Mouse (Mus musculus): Measurements from ENCODE around the gene Rassf2. TPM values are rescaled to one million over a fixed set of nuclear protein-coding genes. Genes with fewer than 3 reads are reported as not detected.

The Rassf2 gene
- polyA plus RNA-seq, 1 experiment from 2014 or later: 10.6 TPM

DNA sequence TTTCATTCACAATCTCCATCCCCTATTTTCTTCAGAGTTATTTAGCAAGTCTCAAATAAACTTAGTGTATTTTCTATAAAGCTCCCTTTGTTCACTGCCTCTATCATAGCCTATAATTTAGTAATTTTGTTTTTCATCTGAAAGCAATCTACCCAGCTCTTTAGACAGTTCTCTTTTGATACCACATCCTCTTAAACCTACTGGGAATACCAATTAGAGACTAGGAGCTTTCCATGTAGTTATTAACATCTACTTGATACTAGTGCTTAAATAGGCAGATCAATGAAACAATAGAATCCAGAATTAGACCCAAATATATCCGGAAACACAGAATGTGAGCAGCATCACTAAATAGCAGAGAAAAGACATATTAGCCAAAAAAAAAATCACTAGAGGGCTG lies 14.0 kb downstream of the Rassf2 start:
- no peaks in the 10 kb centered on the region for H3K27me3 ChIP-seq (replicated peaks; ENCODE audit: low read depth, poor library complexity, severe bottlenecking)
- no peak overlapping the region for H3K27ac ChIP-seq (replicated peaks)
- no peaks in the 10 kb centered on the region for H3K9me3 ChIP-seq
- DNase-seq (ENCODE audit: low spot score): no peak
- H3K4me1 ChIP-seq: peaks cover 32% of the 10 kb centered on the region
- H3K36me3 ChIP-seq (replicated peaks): peaks cover 11% of the 10 kb centered on the region
- 79% methylated on average over 1 of the region's 1 CpGs for WGBS
- H3K4me3 ChIP-seq: no peak overlapping the region

DNA sequence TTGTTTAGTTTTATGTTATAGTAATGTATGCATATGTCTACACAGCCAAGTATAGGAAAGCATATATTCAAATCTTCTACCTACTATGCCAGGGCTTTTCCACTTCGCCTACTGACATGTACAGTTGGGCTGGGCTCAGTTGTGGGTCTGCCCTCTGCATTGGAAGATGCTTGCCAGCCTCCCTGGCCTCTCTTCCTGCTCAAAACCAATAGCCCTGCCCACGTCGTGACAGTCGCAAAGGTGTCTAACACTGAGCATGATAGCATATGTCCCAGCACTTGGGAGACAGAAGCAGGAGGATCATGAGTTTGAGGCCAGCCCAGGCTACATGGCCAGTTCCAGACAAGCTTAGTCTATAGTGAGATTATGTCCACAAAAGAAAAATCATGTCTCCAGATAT lies 16.9 kb downstream of the Rassf2 start:
- WGBS: 90% methylated on average over 4 of the region's 4 CpGs
- Histone ChIP-seq H3K4me1 (peaks cover 14% of the 10 kb centered on the region), H3K9me3 (no peaks in the 10 kb centered on the region), H3K4me3 (no peak overlapping the region), H3K27me3 (replicated peaks; ENCODE audit: low read depth, poor library complexity, severe bottlenecking) (no peaks in the 10 kb centered on the region), H3K36me3 (replicated peaks) (peaks cover 37% of the 10 kb centered on the region), H3K27ac (replicated peaks) (no peak overlapping the region)
- DNase-seq (ENCODE audit: low spot score): no peak

DNA sequence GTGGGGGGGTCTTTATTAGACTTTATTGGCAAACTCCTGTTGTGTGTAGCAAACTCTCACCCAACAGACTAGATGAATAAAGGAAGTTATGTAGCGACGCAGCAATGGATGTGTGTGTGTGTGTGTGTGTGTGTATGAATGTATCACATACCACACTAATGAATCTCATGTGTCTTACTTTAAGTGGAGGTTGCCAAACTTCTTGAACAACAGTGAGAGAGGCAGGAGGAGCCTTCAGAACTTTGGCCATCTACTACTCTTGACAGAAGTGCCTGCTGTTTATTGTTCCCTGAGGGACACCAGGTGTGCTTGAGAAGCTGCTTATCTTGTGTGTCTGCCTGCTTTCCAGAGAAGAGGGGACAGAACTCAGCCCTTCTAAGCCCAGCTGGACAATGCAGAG lies 19.3 kb downstream of the Rassf2 start:
- Histone ChIP-seq H3K27me3 (replicated peaks; ENCODE audit: low read depth, poor library complexity, severe bottlenecking) (no peaks in the 10 kb centered on the region), H3K4me1 (peaks cover 23% of the 10 kb centered on the region; the same call in 1 of the 2 replicates), H3K9me3 (no peaks in the 10 kb centered on the region), H3K36me3 (replicated peaks) (peaks cover 48% of the 10 kb centered on the region), H3K4me3 (no peak overlapping the region), H3K27ac (replicated peaks) (no peak overlapping the region)
- WGBS: 83% methylated on average over 2 of the region's 2 CpGs
- DNase-seq (ENCODE audit: low spot score): no peak

DNA sequence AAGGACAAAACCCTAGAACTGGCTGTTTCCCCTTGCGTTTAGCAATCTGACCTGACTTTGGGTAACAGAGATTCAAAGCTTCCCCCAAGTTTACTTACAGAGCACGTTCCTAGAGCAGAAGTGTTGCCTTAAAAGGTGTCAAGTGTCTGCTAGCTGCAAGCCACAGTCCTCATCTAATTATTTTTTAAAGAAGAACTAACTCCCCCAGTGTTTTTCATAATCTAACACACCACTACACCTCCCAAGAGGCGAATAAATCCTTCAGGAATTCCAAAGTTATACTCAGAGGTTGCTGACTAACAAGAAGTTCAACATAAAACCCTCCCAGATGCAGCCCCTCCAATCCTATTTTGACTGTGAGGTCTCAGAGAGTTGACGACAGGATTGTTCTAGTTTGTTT lies 21.9 kb downstream of the Rassf2 start:
- Histone ChIP-seq H3K4me1 (peaks cover 25% of the 10 kb centered on the region; the same call in 1 of the 2 replicates), H3K9me3 (no peaks in the 10 kb centered on the region), H3K4me3 (no peak overlapping the region), H3K27me3 (replicated peaks; ENCODE audit: low read depth, poor library complexity, severe bottlenecking) (no peaks in the 10 kb centered on the region), H3K36me3 (replicated peaks) (peaks cover 59% of the 10 kb centered on the region), H3K27ac (replicated peaks) (no peak overlapping the region)
- DNase-seq (ENCODE audit: low spot score): no peak
- WGBS: 55% methylated on average over 4 of the region's 4 CpGs

DNA sequence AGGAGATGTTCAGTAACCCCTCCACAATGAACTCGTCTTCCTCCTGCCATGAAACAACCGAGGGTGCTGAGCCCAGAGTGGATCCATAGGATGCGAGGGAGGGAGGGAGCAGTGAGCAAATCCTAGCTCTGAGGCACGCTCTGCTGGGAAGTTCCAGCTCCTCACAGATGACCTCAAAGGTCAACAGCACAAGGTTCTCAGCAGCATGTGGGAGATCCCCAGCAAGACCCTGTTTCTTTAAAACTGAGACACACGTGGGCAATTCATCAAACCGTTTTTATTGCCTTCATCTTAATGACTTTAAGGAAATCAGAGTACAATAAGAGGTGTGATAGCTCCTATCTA lies 22.6 kb downstream of the Rassf2 start:
- 44% methylated on average over 6 of the region's 6 CpGs for WGBS
- Histone ChIP-seq H3K4me1 (peaks cover 25% of the 10 kb centered on the region; the same call in 1 of the 2 replicates), H3K27me3 (replicated peaks; ENCODE audit: low read depth, poor library complexity, severe bottlenecking) (no peaks in the 10 kb centered on the region), H3K36me3 (replicated peaks) (peaks cover 64% of the 10 kb centered on the region), H3K27ac (replicated peaks) (no peak overlapping the region; the same call in 1 of the 2 replicates), H3K4me3 (no peak overlapping the region), H3K9me3 (no peaks in the 10 kb centered on the region)
- DNase-seq (ENCODE audit: low spot score): no peak

DNA sequence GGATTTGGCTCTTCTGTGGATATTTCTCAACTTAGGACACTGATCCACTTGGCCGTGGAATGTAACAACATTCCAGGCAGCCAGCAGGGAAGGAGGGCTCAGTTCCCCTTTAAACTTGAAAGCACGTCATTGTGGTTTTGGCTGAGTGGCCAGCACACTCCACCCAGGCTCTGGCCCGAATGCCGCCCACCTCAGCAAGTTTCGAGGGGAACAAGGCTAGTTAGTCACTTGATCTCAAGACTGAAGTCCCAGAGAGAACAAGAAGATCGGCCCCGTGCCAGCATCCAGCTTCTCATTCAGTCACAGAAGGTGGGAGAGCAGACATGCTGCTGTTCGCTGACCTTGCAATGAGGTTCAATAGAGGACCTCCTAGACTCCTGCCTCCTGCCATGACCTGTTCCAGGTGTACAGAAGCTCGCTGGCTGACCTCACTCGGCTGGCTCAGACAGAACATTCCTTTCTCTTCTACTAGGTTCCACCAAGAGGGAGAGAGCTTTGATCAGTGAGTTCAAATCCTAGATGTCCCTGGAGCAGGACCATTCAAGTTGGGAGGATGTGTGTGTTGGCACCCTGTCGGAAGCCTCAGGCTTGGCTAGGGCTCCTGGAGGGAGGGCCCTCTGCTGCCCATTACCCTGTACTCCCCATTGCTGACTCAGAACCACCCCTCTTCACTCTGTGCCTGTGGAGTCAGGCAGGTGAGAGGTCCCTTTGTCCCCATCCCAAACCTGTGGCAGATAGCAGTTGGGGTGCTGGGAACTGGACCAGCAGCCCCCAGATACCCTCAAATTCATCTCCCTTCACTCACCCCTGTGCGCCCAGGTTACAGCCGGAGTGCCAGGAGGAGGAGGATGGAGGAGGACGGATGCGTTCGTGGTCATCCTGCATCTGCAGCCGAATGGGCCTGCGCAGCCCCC lies 23.2 kb downstream of the Rassf2 start:
- no peak overlapping the region for H3K4me3 ChIP-seq
- peaks cover 59% of the 10 kb centered on the region for H3K36me3 ChIP-seq (replicated peaks)
- no peaks in the 10 kb centered on the region for H3K9me3 ChIP-seq
- WGBS: 82% methylated on average over 18 of the region's 18 CpGs
- H3K27me3 ChIP-seq (replicated peaks; ENCODE audit: low read depth, poor library complexity, severe bottlenecking): no peaks in the 10 kb centered on the region
- no peak overlapping the region; the same call in 1 of the 2 replicates for H3K27ac ChIP-seq (replicated peaks)
- DNase-seq (ENCODE audit: low spot score): no peak
- peaks cover 25% of the 10 kb centered on the region; the same call in 1 of the 2 replicates for H3K4me1 ChIP-seq

DNA sequence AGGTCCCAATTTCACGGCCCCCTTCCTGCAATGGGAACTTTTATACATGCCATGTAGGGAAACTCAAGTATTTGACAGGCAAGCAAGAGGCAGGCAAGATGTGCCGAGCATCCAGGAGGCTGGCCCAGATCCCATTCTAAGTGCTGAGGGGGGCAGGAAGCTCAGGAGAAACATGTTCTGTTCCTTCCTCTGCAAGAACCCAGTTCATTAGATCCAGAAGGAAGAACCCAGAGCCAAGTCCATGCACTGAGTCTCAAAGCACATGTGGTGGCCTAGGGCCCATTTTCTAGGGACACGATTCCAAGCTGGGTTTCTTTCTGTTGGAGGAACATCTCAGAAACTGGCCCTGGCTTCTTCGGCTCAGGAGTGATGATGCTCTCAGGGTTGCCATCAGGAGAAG lies 24.6 kb downstream of the Rassf2 start:
- Histone ChIP-seq H3K4me1 (peaks cover 25% of the 10 kb centered on the region; the same call in 1 of the 2 replicates), H3K36me3 (replicated peaks) (peaks cover 53% of the 10 kb centered on the region), H3K9me3 (no peaks in the 10 kb centered on the region), H3K27ac (replicated peaks) (no peak overlapping the region), H3K4me3 (no peak overlapping the region), H3K27me3 (replicated peaks; ENCODE audit: low read depth, poor library complexity, severe bottlenecking) (no peaks in the 10 kb centered on the region)
- no peak for DNase-seq (ENCODE audit: low spot score)
- WGBS: 86% methylated on average over 4 of the region's 4 CpGs

DNA sequence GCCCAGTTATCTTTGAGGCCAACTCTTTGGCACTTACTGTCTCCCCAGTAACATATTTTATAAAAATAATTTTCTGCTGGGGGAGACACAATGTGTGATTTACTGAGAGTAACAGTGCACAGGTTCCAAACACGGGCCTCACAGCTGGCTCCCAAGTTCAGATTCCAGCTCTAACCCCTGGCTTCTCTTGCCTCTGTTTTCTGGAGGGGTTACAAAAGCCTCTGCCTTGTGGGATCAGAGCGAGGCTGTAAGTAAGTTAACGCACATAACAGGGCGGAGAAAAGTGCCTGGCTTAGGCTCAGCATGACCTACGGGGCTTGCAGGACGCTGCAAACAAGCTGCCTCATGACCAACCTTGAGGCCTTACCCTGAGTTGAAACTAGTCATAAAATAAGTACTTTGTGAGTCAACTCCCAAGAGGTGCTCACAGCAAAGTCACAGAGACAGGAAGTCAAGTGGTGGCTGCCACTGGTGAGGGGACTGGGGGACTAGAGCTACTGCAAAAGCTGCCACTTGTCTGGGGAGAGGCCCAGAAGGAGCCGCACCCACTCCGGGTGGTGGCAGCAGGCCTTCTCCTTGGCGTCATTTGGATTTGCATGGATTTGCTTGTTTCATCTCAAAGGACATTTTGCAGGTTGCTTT lies 25.4 kb downstream of the Rassf2 start:
- WGBS: 81% methylated on average over 9 of the region's 9 CpGs

DNA sequence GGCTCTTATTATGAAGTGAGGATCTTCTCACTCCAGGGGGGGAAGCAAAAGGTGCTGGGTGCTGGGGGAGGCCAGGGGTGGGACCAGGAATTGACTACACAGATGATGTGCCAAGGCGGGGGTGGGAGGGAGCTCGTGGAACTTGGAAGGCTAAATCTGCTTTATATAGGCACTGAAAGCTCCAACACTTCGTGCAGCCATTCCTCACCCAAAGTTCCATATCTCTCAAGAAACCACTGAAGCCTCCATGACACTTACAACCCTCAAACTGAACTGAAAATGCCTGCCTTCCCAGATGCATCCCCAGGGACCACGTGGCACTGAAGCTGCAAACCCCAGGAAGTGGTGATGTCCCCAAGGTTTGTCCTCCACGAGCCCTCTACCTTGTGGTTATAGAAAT lies 26.1 kb downstream of the Rassf2 start:
- DNase-seq (ENCODE audit: low spot score): no peak
- H3K9me3 ChIP-seq: no peaks in the 10 kb centered on the region
- H3K27me3 ChIP-seq (replicated peaks; ENCODE audit: low read depth, poor library complexity, severe bottlenecking): no peaks in the 10 kb centered on the region
- no peak overlapping the region for H3K4me3 ChIP-seq
- H3K36me3 ChIP-seq (replicated peaks): peaks cover 47% of the 10 kb centered on the region
- peaks cover 25% of the 10 kb centered on the region; the same call in 1 of the 2 replicates for H3K4me1 ChIP-seq
- H3K27ac ChIP-seq (replicated peaks): no peak overlapping the region
- 84% methylated on average over 5 of the region's 5 CpGs for WGBS

More for the DNA sequence above, 25.4 kb downstream of the Rassf2 start:
- no peak overlapping the region for H3K27ac ChIP-seq (replicated peaks)
- no peak for DNase-seq (ENCODE audit: low spot score)
- H3K4me3 ChIP-seq: no peak overlapping the region
- H3K9me3 ChIP-seq: no peaks in the 10 kb centered on the region
- peaks cover 51% of the 10 kb centered on the region for H3K36me3 ChIP-seq (replicated peaks)
- peaks cover 25% of the 10 kb centered on the region; the same call in 1 of the 2 replicates for H3K4me1 ChIP-seq
- H3K27me3 ChIP-seq (replicated peaks; ENCODE audit: low read depth, poor library complexity, severe bottlenecking): no peaks in the 10 kb centered on the region

DNA sequence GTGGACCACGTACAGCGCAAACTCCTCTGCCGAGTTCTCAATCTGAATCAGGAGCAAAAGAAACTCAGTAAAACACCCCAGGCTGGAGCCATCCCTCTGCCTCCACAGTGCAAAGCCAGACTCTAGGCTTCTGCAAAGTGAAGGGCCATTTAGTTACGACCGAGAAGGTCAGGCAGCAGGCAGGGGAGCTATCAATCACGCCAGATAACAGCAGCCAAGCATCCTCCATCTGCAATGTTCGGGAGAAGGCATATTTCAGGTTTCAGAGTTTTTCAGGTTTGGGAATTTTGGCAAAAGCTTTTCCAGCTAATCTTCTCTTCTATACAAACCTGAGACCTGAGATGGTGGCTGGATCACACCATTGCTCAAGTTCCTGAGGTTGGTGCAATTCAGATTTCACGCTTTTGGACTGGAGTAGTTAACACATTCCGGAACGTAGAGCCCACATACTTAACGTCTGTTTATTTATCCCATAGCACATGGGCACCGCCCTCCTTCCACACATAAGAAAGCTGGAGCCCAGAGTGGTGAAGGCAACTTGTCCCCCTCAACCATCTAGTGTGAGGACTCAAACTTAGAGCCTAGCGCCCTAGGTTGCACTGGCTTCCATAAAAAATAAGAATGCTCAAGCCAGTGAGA lies 28.2 kb downstream of the Rassf2 start:
- 87% methylated on average over 13 of the region's 13 CpGs for WGBS
- H3K27me3 ChIP-seq (replicated peaks; ENCODE audit: low read depth, poor library complexity, severe bottlenecking): no peaks in the 10 kb centered on the region

DNA sequence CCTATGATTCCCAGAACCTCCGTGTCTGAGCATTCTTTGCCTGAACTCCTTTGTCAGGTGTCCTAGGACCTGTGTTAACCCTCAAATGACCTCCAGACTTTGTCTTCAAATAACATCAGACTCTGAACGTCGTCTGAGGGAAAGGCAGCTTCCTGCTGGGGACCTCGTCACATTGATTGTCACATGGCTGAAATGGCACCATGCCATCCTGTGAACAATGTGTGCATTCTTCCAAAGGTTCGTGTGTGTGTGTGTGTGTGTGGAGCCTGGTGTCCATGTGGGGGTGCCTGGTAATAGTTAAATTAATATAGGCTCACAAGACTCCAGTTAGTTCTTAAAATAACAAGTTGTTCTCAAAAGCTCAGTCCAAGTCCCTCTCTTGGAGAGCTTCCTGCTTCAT lies 32.7 kb downstream of the Rassf2 start:
- Histone ChIP-seq H3K4me3 (no peak overlapping the region), H3K36me3 (replicated peaks) (peaks cover 43% of the 10 kb centered on the region), H3K9me3 (no peaks in the 10 kb centered on the region), H3K4me1 (peaks cover 10% of the 10 kb centered on the region), H3K27ac (replicated peaks) (no peak overlapping the region), H3K27me3 (replicated peaks; ENCODE audit: low read depth, poor library complexity, severe bottlenecking) (no peaks in the 10 kb centered on the region)
- 52% methylated on average over 5 of the region's 5 CpGs for WGBS
- no peak for DNase-seq (ENCODE audit: low spot score)

More for the DNA sequence above, 28.2 kb downstream of the Rassf2 start:
- Histone ChIP-seq H3K27ac (replicated peaks) (no peak overlapping the region), H3K4me3 (no peak overlapping the region), H3K36me3 (replicated peaks) (peaks cover 46% of the 10 kb centered on the region), H3K4me1 (0 out of 2 replicates have a peak, but pooled peaks cover 11% of the 10 kb centered on the region), H3K9me3 (no peaks in the 10 kb centered on the region)
- DNase-seq (ENCODE audit: low spot score): no peak

DNA sequence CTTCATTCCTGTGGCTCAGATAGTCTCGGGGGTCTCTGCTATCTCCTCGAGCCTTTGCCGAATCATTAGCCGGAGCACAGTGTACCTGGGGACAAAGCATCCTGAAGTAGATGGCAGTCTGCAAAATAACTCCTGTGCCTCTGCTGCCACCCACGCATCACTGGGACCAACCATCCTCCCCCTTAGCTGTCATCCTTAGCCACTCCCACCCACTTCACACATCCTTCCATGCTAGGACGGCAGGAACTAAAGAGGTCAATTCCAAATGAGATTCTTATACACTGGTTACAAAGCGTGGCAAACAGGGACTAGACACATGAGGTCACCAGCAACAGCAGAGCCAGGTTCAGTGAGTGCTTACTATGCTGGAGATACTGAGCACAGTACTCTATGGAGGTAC lies 33.7 kb downstream of the Rassf2 start:
- Histone ChIP-seq H3K27me3 (replicated peaks; ENCODE audit: low read depth, poor library complexity, severe bottlenecking) (no peaks in the 10 kb centered on the region), H3K27ac (replicated peaks) (no peak overlapping the region), H3K4me3 (no peak overlapping the region), H3K4me1 (peaks cover 10% of the 10 kb centered on the region), H3K9me3 (no peaks in the 10 kb centered on the region), H3K36me3 (replicated peaks) (peaks cover 43% of the 10 kb centered on the region)
- 89% methylated on average over 7 of the region's 7 CpGs for WGBS
- no peak for DNase-seq (ENCODE audit: low spot score)
